Mouse (Mus musculus) ZHBTc4 (cell line): ENCODE data around the gene Spata13.
A peak's percentile ranks its signal among the peaks of the same experiment; 100 is the strongest.

Experiments used
- DNase-seq: peaks from one replicate; pipeline ENCODE4 v3.0.0-alpha.2; 2011; ENCODE audit warnings: low read depth, low spot score

Gene Spata13

GRCm38 (mm10) chr14:60747154-60747870 lies 113.5 kb downstream of the Spata13 start:
- no peak for DNase-seq

- DNase-seq: no peak
These were observed 116.1 kb downstream of the Spata13 start for GRCm38 (mm10) chr14:60749880-60750279.

- peak; percentile 10 for DNase-seq
These were observed 117.8 kb downstream of the Spata13 start for GRCm38 (mm10) chr14:60751581-60751980.

- peak; percentile 26 for DNase-seq
These were observed 119.3 kb downstream of the Spata13 start for GRCm38 (mm10) chr14:60752892-60753800.

- no peak for DNase-seq
These were observed 120.0 kb downstream of the Spata13 start for GRCm38 (mm10) chr14:60753801-60754126.

- no peak for DNase-seq
These were observed 120.9 kb downstream of the Spata13 start for GRCm38 (mm10) chr14:60754656-60755055.

- no peak for DNase-seq
These were observed 122.5 kb downstream of the Spata13 start for GRCm38 (mm10) chr14:60756271-60756670.

- no peak for DNase-seq
These were observed 123.5 kb downstream of the Spata13 start for GRCm38 (mm10) chr14:60757265-60757664.

- no peak for DNase-seq
These were observed 123.9 kb downstream of the Spata13 start for GRCm38 (mm10) chr14:60757722-60758121.

- no peak for DNase-seq
These were observed 125.3 kb downstream of the Spata13 start for GRCm38 (mm10) chr14:60759097-60759496.

GRCm38 (mm10) chr14:60761801-60762200 lies 128.0 kb downstream of the Spata13 start:
- peak; percentile 62 for DNase-seq

GRCm38 (mm10) chr14:60762754-60763153 lies 129.0 kb downstream of the Spata13 start:
- no peak for DNase-seq

GRCm38 (mm10) chr14:60763746-60764145 lies 129.9 kb downstream of the Spata13 start:
- no peak for DNase-seq

- DNase-seq: peak; percentile 76
These were observed 130.7 kb downstream of the Spata13 start for GRCm38 (mm10) chr14:60764526-60764925.

- no peak for DNase-seq
These were observed 131.2 kb downstream of the Spata13 start for GRCm38 (mm10) chr14:60765025-60765424.

- no peak for DNase-seq
These were observed 134.1 kb downstream of the Spata13 start, which contains the start of gene C1qtnf9 for GRCm38 (mm10) chr14:60767884-60768283. Gene C1qtnf9 (plus strand): TSS chr14:60768134.

GRCm38 (mm10) chr14:60769340-60769739 lies 135.5 kb downstream of the Spata13 start:
- DNase-seq: no peak

GRCm38 (mm10) chr14:60770594-60770993 lies 136.8 kb downstream of the Spata13 start:
- no peak for DNase-seq

- DNase-seq: peak; percentile 59
These were observed 137.3 kb downstream of the Spata13 start for GRCm38 (mm10) chr14:60771057-60771456.

GRCm38 (mm10) chr14:60773476-60773875 lies 139.7 kb downstream of the Spata13 start:
- no peak for DNase-seq

GRCm38 (mm10) chr14:60776521-60776920 lies 142.7 kb downstream of the Spata13 start:
- DNase-seq: no peak

GRCm38 (mm10) chr14:60777485-60777919 lies 143.7 kb downstream of the Spata13 start:
- peak; percentile 60 for DNase-seq

GRCm38 (mm10) chr14:60779198-60779597 lies 145.4 kb downstream of the Spata13 start:
- DNase-seq: no peak
